Mouse (Mus musculus) heart, embryonic 12.5 days (tissue): ENCODE measurements around the gene Trim63. TPM values are rescaled to one million over a fixed set of nuclear protein-coding genes. Genes with fewer than 3 reads are reported as not detected.
"Not testable (repeated sequence)": the region's sequence is repeated elsewhere in the genome, so short reads cannot be mapped to it uniquely, and the experiment has no call there.

Experiments used
- ATAC-seq: fragments of 200-750 bp; cut with Nextera tagmentation; 2 replicates; pipeline ENCODE4 v1.8.0; 2017; ENCODE audit warnings: moderate TSS enrichment, moderate library complexity; ENCODE audit not compliant: insufficient number of reproducible peaks, low FRiP score
- H3K27ac ChIP-seq: fragments of 300-500 bp; sonication (generic); 2 replicates; pipeline ENCODE4 v1.5.1; 2016; ENCODE audit warnings: mild to moderate bottlenecking, moderate library complexity; ENCODE audit not compliant: poor library complexity, severe bottlenecking
- H3K27me3 ChIP-seq: fragments of 300-500 bp; sonication (generic); replicated peaks from 2 replicates; pipeline ENCODE4 v1.6.1; 2016; ENCODE audit warnings: mild to moderate bottlenecking, moderate library complexity
- H3K36me3 ChIP-seq: fragments of 300-500 bp; sonication (generic); 2 replicates; pipeline ENCODE4 v1.6.1; 2016; ENCODE audit warnings: mild to moderate bottlenecking, moderate library complexity
- H3K4me1 ChIP-seq: fragments of 300-500 bp; sonication (generic); replicated peaks from 2 replicates; pipeline ENCODE4 v1.6.1; 2016; ENCODE audit warnings: mild to moderate bottlenecking
- H3K4me2 ChIP-seq: fragments of 300-500 bp; sonication (generic); 2 replicates; pipeline ENCODE4 v1.6.1; 2016; ENCODE audit warnings: mild to moderate bottlenecking, moderate library complexity
- H3K4me3 ChIP-seq: fragments of 300-500 bp; sonication (generic); 2 replicates; pipeline ENCODE4 v1.5.1; 2016; ENCODE audit warnings: mild to moderate bottlenecking
- H3K9ac ChIP-seq: fragments of 300-500 bp; sonication (generic); 2 replicates; pipeline ENCODE4 v1.6.1; 2016; ENCODE audit warnings: mild to moderate bottlenecking, moderate library complexity
- H3K9me3 ChIP-seq: fragments of 300-500 bp; sonication (generic); replicated peaks from 2 replicates; pipeline ENCODE4 v1.6.1; 2016; ENCODE audit warnings: mild to moderate bottlenecking, moderate library complexity
- WGBS: fragments of 180-500 bp; shearing (Covaris S2); methylation state at CpG from one replicate; pipeline ENCODE4 v1.1.7; 2016; 5-methylcytosine and 5-hydroxymethylcytosine counted together
- polyA plus RNA-seq: library from polyadenylated mRNA; unstranded; fragments of >200 nt; fragmentation: Nextera tagmentation; extraction: Ambion mirVana; gene quantifications from 2 replicates; pipeline ENCODE4 v1.2.1, GENCODE M21; 2016

The Trim63 gene
- 90.7 and 93.9 TPM in 2 replicates for polyA plus RNA-seq

DNA sequence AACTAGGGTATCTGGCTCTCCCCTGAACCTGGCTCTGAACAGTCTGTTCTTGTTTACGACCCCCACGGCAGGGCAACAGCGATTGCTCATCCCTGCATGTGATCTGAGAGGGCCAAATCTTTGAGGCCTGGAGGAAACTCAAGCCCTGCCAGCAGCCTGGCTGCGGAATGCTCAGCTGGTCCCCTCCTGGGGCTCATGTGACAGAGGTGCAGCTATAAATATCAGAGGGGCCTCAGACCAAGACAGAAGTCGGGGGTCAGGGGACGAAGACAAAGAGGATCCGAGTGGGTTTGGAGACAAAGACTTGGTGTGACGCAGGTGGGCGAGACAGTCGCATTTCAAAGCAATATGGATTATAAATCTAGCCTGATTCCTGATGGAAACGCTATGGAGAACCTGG is at the start of gene Trim63:
Trim63 (plus strand) TSS at position 245 of the 400 bp plus-strand sequence.
- Histone ChIP-seq H3K4me2 (peak within 1 kb of the TSS; percentile 74), H3K9me3 (peaks cover 5% of the 10 kb centered on the region), H3K27ac (peak within 1 kb of the TSS; percentile 98), H3K27me3 (no peaks in the 10 kb centered on the region), H3K36me3 (peaks cover 26% of the 10 kb centered on the region), H3K4me3 (peak within 1 kb of the TSS; percentile 57), H3K9ac (peak within 1 kb of the TSS; percentile 77), H3K4me1 (peaks cover 39% of the 10 kb centered on the region)
- peak; percentile 56 for ATAC-seq
- 18% methylated on average over 11 of the region's 11 CpGs for WGBS

DNA sequence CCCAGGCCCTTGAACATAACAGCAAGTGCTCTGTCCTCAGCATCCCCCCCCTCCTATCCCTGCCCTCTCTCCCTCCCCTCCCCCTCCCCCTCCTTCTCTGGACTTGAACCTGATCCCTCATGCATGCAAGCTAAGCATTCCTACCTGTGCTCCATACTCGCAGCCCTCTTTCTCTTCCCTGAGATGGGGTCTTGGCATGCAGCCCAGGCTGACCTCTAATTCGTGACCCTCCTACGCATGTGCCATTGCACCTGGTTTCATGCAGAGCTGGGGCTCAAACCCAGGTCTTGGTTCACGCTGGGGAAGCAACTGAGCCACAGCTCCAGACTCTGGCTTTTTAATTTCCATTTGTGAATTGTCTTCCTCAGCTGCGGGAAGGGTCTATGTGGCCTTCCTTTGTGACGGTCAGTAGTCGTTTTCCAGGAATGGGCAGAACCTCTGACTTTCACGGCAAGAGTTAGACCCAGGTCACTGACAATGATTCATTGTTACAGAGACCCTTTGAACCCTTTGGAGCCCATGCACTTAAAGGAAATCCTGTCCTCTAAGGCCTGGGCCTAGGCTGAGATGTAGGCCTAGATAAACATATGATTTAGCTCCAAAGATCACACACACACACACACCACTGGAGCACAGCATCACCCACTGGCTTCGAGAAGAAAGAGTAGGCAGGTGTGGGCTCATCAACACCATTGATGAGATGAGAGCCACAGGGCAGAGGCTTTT is 48.9 kb upstream of the Trim63 start:
- WGBS: 66% methylated on average over 9 of the region's 9 CpGs
- H3K36me3 ChIP-seq: no peaks in the 10 kb centered on the region
- H3K27ac ChIP-seq: no peak overlapping the region
- no peak overlapping the region for H3K4me3 ChIP-seq
- no peak overlapping the region for H3K9ac ChIP-seq
- H3K9me3 ChIP-seq: peaks cover 13% of the 10 kb centered on the region
- H3K4me1 ChIP-seq: no peaks in the 10 kb centered on the region
- H3K27me3 ChIP-seq: no peaks in the 10 kb centered on the region
- no peak overlapping the region for H3K4me2 ChIP-seq
- no peak for ATAC-seq

DNA sequence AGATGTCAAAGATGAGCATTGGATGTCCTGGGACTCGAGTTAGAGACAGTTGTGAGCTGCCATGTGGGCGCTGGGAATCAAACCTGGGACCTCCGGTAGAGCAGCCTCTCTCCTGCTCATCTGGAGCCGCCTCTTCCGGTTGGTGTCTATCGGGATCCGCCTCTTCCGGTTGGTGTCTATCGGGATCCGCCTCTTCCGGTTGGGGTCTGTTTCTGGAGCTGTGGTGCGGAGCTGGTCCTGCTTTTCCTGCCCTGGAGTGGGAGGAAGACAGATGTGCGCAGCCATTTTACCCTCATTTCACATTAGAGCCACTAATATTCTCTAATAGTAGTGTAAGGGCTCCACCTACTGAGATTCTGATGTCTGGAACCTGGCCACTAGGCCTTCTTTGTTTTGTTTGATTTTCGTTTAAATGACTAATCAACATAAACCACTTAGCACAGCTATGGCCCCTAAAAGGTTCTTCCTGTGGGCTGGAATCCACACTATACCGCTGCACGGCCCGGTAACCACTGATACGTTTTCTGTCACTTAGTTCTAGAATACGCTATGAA is 46.7 kb upstream of the Trim63 start:
- WGBS: 77% methylated on average over 19 of the region's 19 CpGs
- no peak overlapping the region for H3K27ac ChIP-seq
- H3K4me3 ChIP-seq: no peak overlapping the region
- H3K4me2 ChIP-seq: no peak overlapping the region
- no peak for ATAC-seq
- H3K27me3 ChIP-seq: no peaks in the 10 kb centered on the region
- no peak overlapping the region for H3K9ac ChIP-seq
- H3K36me3 ChIP-seq: no peaks in the 10 kb centered on the region
- peaks cover 9% of the 10 kb centered on the region for H3K9me3 ChIP-seq
- H3K4me1 ChIP-seq: peaks cover 7% of the 10 kb centered on the region; the same call in 1 of the 2 replicates

DNA sequence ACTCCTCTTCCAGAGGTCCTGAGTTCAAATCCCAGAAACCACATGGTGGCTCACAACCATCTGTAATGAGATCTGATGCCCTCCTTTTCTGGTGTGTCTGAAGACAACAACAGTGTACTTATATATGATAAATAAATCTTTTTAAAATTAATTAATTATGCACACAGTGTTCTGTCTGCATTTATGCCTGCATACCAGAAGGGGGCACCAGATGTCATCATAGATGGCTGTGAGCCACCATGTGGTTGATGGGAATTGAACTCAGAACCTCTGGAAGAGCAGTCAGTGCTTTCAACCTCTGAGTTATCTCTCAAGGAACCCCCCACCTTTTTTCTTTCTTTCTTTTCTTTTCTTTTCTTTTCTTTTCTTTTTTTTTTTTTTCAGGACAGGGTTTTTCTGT is 45.3 kb upstream of the Trim63 start:
- not testable (repeated sequence) for H3K9me3 ChIP-seq, H3K27ac ChIP-seq, H3K4me2 ChIP-seq, H3K4me3 ChIP-seq, ATAC-seq, H3K4me1 ChIP-seq, H3K36me3 ChIP-seq, H3K9ac ChIP-seq, H3K27me3 ChIP-seq

DNA sequence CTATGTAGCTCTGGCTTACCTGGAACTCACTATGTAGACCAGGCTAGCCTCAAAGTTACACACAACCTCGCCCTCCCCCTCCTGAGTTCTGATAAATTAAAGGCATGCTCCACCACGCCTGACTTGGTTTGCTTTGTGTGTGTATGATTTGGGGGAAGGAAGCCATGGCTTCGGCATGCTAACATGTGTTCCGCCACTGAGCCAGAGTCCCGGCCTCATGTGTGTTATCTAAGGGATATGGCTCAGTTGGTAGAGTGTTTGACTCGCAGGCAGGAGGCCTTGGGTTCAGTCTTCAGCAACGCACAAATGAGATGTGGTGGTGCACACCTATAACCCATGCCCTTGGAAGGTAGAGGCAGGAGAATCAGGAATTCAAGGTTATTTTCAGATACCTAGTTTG is 42.9 kb upstream of the Trim63 start:
- 77% methylated on average over 7 of the region's 7 CpGs for WGBS

DNA sequence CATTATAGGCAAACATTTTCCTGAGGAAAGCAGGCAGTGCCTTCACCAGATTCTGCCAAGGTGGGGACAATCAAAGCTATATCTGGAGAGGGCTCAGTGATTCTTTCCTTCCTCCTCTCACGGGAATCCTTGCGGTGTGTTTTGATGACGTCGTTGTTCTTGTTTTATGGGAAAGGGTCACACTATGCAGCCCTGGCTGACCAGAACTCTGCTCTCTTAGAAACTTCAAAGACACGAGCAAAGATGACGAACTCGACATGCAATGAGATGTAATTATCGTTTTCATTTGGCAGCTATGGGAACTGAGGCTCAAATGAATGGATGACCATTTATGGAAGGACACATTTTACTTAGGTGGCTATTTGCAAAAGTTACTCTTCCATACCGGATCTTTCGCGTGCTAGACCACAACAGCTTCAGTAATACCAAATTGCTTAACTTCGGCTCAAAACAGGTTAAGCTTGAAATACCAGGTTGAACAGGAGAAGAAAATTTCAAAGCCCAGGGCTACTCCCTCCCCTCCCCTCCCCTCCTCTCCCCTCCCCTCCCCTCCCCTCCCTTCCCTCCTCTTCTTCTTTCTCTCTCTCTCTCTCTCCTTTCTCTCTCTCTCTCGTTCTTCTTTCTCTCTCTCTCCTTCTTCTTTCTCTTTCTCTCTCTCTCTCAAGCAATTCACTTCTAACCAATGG is 42.0 kb upstream of the Trim63 start:
- no peaks in the 10 kb centered on the region for H3K27me3 ChIP-seq
- 22% methylated on average over 12 of the region's 13 CpGs for WGBS
- H3K36me3 ChIP-seq: peaks cover 18% of the 10 kb centered on the region
- peak overlapping the region; percentile 59 for H3K4me2 ChIP-seq
- peaks cover 4% of the 10 kb centered on the region; the same call in 1 of the 2 replicates for H3K9me3 ChIP-seq
- ATAC-seq: 0 out of 2 replicates have a peak, but pooled peaks have one; percentile 56
- peaks cover 7% of the 10 kb centered on the region; the same call in 1 of the 2 replicates for H3K4me1 ChIP-seq
- peak overlapping the region; percentile 35 for H3K4me3 ChIP-seq
- H3K27ac ChIP-seq: no peak overlapping the region
- H3K9ac ChIP-seq: peak overlapping the region; percentile 15; the same call in 1 of the 2 replicates

More for the DNA sequence above, 42.9 kb upstream of the Trim63 start:
- Histone ChIP-seq H3K4me1 (peaks cover 7% of the 10 kb centered on the region; the same call in 1 of the 2 replicates), H3K36me3 (peaks cover 11% of the 10 kb centered on the region), H3K4me2 (no peak overlapping the region), H3K27me3 (no peaks in the 10 kb centered on the region), H3K9me3 (peaks cover 4% of the 10 kb centered on the region; the same call in 1 of the 2 replicates), H3K27ac (no peak overlapping the region), H3K4me3 (no peak overlapping the region), H3K9ac (no peak overlapping the region)
- no peak for ATAC-seq

DNA sequence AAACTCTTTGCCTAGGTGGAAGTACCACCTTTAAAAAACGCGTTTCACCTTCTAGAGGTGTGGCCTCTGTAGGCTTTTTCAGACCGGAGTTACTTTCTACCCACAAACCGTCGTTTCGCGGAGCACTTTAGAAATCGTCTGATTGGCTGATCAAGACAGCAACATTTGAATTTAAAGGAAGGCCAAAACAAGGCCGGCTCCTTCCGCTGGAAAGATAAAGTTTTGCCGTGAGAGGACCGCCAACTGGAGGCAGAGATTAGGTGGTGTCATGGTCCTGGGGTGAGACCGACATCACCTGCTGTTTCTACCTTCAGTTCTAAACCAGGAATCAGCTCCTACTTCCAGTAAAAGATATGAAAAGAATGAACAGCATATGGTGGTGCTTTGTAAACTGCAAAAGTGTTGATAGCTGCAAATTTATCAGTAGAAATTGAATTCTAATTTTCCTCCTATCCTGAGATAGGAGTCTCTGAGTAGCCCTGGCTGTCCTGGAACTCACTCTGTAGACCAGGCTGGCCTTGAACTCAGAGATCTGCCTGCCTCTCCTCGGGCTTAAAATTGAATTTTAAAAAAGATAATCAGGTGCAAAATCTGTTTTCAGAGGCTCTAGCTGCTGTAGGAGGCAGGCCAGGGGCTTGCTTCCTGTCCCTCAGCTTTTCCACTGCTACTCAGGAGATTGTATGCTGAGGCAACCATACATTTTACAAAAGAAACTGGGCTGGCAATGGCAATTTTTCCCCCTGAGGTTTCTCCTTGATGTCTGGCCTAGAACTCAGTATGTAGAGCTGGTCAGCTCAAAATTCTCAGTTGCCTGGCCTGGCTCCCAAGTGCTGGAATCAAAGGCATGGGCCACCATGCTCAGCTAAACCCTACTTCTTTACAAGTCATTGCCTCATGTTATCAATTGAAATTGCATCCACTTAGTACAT is 41.2 kb upstream of the Trim63 start:
- peak; percentile 84 for ATAC-seq
- no peak overlapping the region for H3K27ac ChIP-seq

DNA sequence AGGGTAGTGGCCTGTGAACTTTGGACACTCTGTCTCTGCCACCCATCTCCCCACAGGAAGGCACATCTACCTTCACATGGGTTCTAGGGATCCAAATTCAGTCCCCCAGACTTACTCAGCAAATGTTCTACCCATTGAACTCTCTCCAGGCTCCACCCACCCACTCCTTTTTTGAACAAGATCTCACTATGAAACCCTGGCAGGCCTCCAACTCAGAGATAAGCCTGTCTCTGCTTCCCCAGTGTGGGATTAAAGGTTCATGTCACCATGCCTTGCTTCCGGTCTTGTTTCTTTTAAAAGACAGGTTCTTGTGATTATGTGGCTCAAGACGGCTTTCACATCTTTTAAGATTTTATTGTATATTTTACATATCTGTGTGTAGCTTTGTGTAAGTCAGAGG is 30.0 kb upstream of the Trim63 start:
- ATAC-seq: no peak
- WGBS: 38% methylated on average over 2 of the region's 2 CpGs

More for the DNA sequence above, 41.2 kb upstream of the Trim63 start:
- H3K27me3 ChIP-seq: no peaks in the 10 kb centered on the region
- WGBS: 1% methylated on average over 14 of the region's 14 CpGs
- H3K4me2 ChIP-seq: peak overlapping the region; percentile 59
- H3K36me3 ChIP-seq: peaks cover 25% of the 10 kb centered on the region
- peak overlapping the region; percentile 35 for H3K4me3 ChIP-seq
- peak overlapping the region; percentile 15; the same call in 1 of the 2 replicates for H3K9ac ChIP-seq
- H3K9me3 ChIP-seq: peaks cover 4% of the 10 kb centered on the region; the same call in 1 of the 2 replicates
- H3K4me1 ChIP-seq: peaks cover 7% of the 10 kb centered on the region; the same call in 1 of the 2 replicates

DNA sequence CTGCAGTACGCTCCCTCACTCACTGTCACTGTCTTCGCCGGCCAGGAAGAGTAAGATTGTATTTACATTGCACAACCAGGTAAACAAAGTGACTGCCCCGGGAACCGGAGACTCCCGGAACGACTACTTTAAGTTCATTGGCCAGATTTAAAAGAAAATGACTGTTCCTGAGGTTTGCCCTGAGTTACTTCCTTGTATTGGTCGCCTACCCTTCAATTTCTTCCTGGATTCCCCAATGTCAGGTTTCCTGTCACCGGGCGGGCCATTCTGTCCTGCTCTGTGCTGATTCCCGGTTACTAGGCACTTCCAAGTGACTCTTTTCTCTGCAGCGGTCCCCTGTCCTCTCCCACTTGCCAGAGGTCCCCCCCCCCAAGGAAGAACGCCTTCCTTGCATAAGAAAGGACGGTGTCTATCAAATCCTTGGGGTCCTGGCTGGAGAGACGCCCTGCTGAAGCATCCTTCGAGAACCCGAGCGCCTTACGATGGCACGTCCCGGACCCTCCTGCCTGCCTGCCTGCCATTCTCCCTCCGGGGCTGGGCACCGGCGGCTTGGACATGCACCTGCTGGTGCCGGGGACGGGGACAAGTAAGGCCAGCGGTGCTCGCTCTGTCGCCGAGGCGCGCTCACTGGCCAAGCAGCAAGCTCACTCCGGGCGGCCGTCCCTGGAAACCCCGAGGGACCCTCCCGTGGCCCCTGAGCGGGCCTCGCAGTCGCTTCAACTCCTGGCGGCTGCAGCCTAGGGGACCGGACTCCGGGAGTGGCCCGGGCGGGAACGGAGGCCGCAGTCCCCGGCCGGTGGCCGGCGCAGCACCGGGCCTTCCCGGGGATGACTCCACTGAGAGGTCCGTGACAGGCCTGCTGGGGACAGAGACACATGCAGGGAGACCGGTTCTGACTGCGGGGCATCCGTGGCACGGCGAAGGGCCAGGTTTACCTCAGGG is 28.4 kb upstream of the Trim63 start:
- 3% methylated on average over 59 of the region's 59 CpGs for WGBS
- H3K36me3 ChIP-seq: peaks cover 26% of the 10 kb centered on the region
- H3K27me3 ChIP-seq: no peaks in the 10 kb centered on the region
- H3K27ac ChIP-seq: peak overlapping the region; percentile 82
- ATAC-seq: peak; percentile 44
- H3K4me2 ChIP-seq: peak overlapping the region; percentile 96
- H3K9ac ChIP-seq: peak overlapping the region; percentile 97
- peak overlapping the region; percentile 94 for H3K4me3 ChIP-seq
- H3K4me1 ChIP-seq: peaks cover 32% of the 10 kb centered on the region
- H3K9me3 ChIP-seq: no peaks in the 10 kb centered on the region

More for the DNA sequence above, 30.0 kb upstream of the Trim63 start:
- H3K4me1 ChIP-seq: peaks cover 32% of the 10 kb centered on the region
- no peaks in the 10 kb centered on the region for H3K27me3 ChIP-seq
- H3K9me3 ChIP-seq: no peaks in the 10 kb centered on the region
- H3K4me2 ChIP-seq: 0 out of 2 replicates have a peak overlapping the region, but pooled peaks have one; percentile 2
- H3K9ac ChIP-seq: no peak overlapping the region
- H3K36me3 ChIP-seq: peaks cover 40% of the 10 kb centered on the region
- no peak overlapping the region for H3K4me3 ChIP-seq
- no peak overlapping the region for H3K27ac ChIP-seq
